Mouse (Mus musculus): ENCODE results near the gene Cisd3. TPM values are rescaled to one million over a fixed set of nuclear protein-coding genes. Genes with fewer than 3 reads are reported as not detected.

Gene Cisd3
- polyA plus RNA-seq (2014; fragmentation: Illumina TruSeq; extraction: RNeasy Lipid Tissue Mini Kit (QIAGEN cat#74804); ENCODE audit: low read depth, low replicate concordance), result 97.2 TPM

DNA sequence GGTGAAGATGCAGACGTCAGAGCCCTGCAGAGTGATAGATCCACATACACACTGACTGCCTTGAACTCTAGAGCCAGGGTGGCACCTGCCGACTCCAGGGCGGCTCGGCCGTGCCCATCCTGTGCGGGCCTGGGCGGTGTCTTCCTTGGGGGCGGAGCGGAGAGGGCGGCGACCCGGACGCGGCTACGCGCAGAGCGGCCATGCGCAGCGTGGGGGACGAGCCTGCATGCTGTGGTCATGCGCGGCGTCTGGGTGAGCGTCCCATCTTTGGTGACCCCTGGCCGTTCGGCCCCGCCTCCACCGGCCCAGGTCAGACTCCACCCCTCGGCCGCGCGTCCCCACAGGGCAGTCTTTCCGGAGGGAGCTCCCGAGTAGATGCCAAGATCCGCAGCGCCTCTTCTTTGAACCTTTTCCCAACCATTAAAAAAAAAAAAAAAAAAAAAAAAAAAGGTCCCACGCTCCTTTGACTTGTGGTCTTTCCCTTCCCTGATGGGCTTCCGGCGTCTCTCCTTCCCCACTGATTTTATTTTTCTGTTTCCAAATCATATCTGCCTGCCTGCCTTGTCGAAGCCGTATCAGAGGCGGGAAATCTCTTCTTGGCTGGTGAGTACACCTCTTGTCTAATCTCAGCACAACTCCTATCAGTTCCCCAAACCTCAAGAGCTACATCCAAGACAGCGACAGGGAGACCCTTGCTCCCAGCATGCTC lies at the start of gene Cisd3:
TSS of gene Cisd3 (plus strand) at position 214 of the 709 bp plus-strand sequence.

DNA sequence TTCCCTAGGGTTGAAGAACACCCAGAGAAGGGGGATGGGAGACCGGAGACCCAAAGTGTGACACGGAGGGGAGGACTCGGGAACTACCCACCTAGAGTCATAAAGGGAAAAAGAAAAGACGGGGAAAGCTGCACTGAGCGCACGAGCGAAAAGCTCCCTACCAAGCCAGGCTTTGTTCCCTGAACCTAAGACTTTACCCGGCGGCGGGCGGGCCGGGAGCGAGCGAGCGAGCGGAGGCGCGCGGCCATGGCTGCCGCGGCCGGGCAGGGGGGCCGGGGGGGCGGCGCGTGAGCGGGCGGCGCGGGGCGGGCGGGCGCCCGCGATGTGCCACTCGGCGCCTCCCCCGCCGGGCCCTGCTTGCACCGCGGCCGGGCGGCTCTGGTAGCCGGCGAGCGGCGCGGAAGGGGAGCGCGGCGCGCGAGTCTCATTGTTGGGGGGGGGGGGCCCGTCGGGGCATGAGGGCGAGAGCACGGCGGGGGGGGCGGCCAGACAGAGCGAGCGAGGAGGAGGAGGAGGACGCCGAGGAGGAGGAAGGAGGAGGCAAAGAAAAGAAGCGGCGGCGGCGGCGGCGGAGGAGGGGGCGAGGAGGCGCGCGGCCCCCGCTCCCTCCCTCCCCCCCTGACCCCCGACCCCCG lies 22.6 kb upstream of the Cisd3 start, which contains the start of gene Mllt6:
TSS of gene Mllt6 (plus strand) at position 522 of the 635 bp plus-strand sequence.

DNA sequence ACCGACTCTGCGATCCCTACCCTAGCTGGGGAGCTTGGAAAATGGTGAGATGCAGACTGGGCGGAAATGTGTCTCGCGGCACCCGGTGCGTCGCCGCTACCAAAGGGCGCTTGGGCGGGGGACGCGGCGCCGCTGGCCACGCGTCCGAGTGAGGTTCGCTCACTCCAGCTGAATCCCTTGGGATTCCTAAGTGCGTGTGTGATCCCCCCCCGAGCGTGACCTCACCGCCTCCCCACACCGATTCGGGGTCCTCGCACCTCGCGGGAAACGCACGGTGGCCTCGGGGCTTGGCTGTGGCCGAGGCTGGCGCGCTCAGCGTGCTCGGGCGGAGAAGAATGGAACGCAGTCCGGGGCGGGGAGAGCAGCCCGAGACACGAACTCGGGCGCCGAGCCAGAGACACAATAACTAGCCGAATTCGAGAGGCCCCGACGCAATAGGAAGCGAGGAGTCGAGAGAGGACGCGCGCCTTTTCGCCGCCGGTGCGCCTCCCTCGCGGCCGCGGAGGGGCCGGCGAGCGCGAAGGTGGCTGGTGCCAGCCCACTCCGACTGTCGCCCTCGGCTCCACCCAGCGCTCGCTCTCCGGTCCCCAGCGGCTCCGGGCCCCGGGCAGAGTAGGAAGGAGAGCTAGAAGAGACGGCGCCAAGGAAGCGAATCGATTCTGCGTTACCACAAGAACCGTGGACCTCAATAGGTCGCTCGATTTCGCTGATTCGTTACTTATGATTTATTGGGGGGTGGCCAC lies 14.5 kb downstream of the Cisd3 start, which contains the start of gene Pcgf2:
TSS of gene Pcgf2 (minus strand) at position 495 of the 743 bp plus-strand sequence.

DNA sequence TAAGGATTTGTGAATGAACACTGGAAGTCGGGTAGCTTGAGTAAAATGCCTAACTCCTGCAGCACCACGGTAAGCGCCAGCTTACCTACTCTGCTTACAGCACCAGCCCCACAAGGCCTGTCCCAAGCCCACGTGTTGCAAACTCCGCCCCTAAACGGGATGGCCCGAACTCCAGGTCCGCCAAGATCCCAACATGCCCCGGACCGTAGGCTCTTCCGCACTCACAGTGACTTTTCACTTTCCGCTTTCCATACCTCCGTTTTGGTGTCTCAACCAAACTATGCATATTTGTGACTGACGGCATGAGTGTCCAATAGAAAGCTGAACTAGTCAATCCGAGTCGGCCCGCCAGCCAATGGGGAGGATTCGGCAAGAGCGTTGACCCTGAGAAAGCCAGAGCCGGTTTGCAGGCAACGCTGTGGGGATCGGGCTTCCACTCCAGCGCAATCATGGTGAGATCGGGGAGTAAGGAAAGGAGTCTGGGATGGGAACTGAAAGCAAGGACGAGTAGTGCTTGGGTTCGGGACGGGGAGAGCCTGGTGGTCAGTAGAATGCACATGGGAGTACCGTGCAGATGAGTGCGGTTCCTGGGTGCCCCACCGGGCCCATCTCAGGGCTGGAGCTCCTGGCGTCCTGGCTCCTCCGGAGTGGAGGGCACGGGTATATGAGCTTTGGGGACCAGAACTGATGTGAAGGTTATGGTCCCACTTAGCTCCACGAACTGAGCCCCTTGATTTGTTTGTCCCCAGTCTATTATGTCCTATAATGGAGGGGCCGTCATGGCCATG lies 17.6 kb downstream of the Cisd3 start, which contains the start of gene Psmb3:
TSS of gene Psmb3 (plus strand) at position 361 of the 788 bp plus-strand sequence.

Other genes with a start within 250 kb of the Cisd3 start
- gene 4933428G20Rik, start 185.5 kb upstream of the Cisd3 start, polyA plus RNA-seq (2014; fragmentation: Illumina TruSeq; extraction: RNeasy Lipid Tissue Mini Kit (QIAGEN cat#74804); ENCODE audit: low read depth, low replicate concordance), result not detected
- 0.26 TPM for gene Srcin1, start 109.6 kb upstream of the Cisd3 start, polyA plus RNA-seq (2014; fragmentation: Illumina TruSeq; extraction: RNeasy Lipid Tissue Mini Kit (QIAGEN cat#74804); ENCODE audit: low read depth, low replicate concordance)
- 0.63 TPM for gene Epop, start 56.1 kb upstream of the Cisd3 start, polyA plus RNA-seq (2014; fragmentation: Illumina TruSeq; extraction: RNeasy Lipid Tissue Mini Kit (QIAGEN cat#74804); ENCODE audit: low read depth, low replicate concordance)
- 47.4 TPM for gene Mllt6, start 22.4 kb upstream of the Cisd3 start, polyA plus RNA-seq (2014; fragmentation: Illumina TruSeq; extraction: RNeasy Lipid Tissue Mini Kit (QIAGEN cat#74804); ENCODE audit: low read depth, low replicate concordance)
- gene Pcgf2, start 14.7 kb downstream of the Cisd3 start, polyA plus RNA-seq (2014; fragmentation: Illumina TruSeq; extraction: RNeasy Lipid Tissue Mini Kit (QIAGEN cat#74804); ENCODE audit: low read depth, low replicate concordance), result 6.2 TPM
- gene Psmb3, start 17.6 kb downstream of the Cisd3 start, polyA plus RNA-seq (2014; fragmentation: Illumina TruSeq; extraction: RNeasy Lipid Tissue Mini Kit (QIAGEN cat#74804); ENCODE audit: low read depth, low replicate concordance), result 199 TPM
- gene Pip4k2b, start 58.9 kb downstream of the Cisd3 start, polyA plus RNA-seq (2014; fragmentation: Illumina TruSeq; extraction: RNeasy Lipid Tissue Mini Kit (QIAGEN cat#74804); ENCODE audit: low read depth, low replicate concordance), result 19.2 TPM
- 6.9 TPM for gene Cwc25, start 80.7 kb downstream of the Cisd3 start, polyA plus RNA-seq (2014; fragmentation: Illumina TruSeq; extraction: RNeasy Lipid Tissue Mini Kit (QIAGEN cat#74804); ENCODE audit: low read depth, low replicate concordance)
- gene 1700001P01Rik, start 90.1 kb downstream of the Cisd3 start, polyA plus RNA-seq (2014; fragmentation: Illumina TruSeq; extraction: RNeasy Lipid Tissue Mini Kit (QIAGEN cat#74804); ENCODE audit: low read depth, low replicate concordance), result not detected
- gene Rpl23, start 96.6 kb downstream of the Cisd3 start, polyA plus RNA-seq (2014; fragmentation: Illumina TruSeq; extraction: RNeasy Lipid Tissue Mini Kit (QIAGEN cat#74804); ENCODE audit: low read depth, low replicate concordance), result 536 TPM
- 27.6 TPM for gene Lasp1, start 113.2 kb downstream of the Cisd3 start, polyA plus RNA-seq (2014; fragmentation: Illumina TruSeq; extraction: RNeasy Lipid Tissue Mini Kit (QIAGEN cat#74804); ENCODE audit: low read depth, low replicate concordance)
- gene B230217C12Rik, start 155.0 kb downstream of the Cisd3 start, polyA plus RNA-seq (2014; fragmentation: Illumina TruSeq; extraction: RNeasy Lipid Tissue Mini Kit (QIAGEN cat#74804); ENCODE audit: low read depth, low replicate concordance), result 1.1 TPM
- gene Fbxo47, start 198.3 kb downstream of the Cisd3 start, polyA plus RNA-seq (2014; fragmentation: Illumina TruSeq; extraction: RNeasy Lipid Tissue Mini Kit (QIAGEN cat#74804); ENCODE audit: low read depth, low replicate concordance), result 1.3 TPM

All from heart, adult 10 weeks (tissue).